Mouse (Mus musculus) layer of hippocampus, adult 9-11 months (tissue): ENCODE measurements at regions not wholly inside any gene's neighbourhood (a gene's known extent, or its start where the extent isn't known, plus 50 kb on each side); places are given as distances from the start of the nearest gene placed in this dataset.

Experiments used
- DNase-seq: peaks from one replicate; pipeline ENCODE4 v3.0.0; 2022

- DNase-seq = no peak
These were observed 246.7 kb downstream of the H2al1j start for GRCm38 (mm10) chrX:11574354-11574753.

DNA sequence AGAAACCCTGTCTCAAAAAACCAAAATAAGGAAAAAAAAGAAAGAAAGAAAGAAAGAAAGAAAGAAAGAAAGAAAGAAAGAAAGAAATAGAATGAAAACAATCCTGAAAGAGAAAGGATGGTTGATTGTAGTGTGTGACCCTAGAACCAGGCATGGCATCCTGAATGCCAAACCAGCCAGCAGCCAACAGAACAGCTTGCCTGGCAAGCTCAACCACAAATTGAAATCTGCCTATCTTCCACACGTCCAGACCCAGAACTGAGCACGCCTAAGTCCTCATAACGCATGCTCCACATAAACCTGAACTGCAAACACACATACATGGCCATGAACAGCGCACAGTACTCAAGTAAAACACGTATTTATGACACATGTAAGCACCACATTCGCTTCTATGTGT is 247.9 kb downstream of the H2al1j start:
- no peak for DNase-seq

GRCm38 (mm10) chrX:11576287-11576686 is 248.7 kb downstream of the H2al1j start:
- no peak for DNase-seq

DNA sequence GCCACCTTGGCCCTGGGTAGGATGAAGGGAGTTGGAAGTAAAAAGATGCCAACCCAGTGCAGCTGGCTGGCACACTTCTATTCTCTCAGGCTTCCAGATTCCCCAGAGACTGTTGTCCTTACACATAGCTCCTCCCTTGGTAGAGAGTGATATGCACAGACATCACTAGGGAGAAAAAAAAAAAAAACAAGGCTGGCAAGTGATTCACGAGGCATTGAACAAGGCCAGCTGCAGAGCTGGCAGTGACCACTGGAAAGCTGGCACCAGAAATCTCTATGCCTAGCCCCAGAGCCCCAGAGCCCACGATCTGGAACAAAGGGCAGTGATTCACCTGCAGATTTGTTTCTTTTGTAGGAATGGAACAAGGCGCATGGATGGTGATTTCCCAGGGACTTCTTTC is 249.7 kb downstream of the H2al1j start:
- peak; percentile 6 for DNase-seq

GRCm38 (mm10) chrX:11585353-11585752 is 257.7 kb downstream of the H2al1j start:
- DNase-seq = no peak

GRCm38 (mm10) chrX:11591391-11592187 is 264.0 kb downstream of the H2al1j start:
- no peak for DNase-seq

DNA sequence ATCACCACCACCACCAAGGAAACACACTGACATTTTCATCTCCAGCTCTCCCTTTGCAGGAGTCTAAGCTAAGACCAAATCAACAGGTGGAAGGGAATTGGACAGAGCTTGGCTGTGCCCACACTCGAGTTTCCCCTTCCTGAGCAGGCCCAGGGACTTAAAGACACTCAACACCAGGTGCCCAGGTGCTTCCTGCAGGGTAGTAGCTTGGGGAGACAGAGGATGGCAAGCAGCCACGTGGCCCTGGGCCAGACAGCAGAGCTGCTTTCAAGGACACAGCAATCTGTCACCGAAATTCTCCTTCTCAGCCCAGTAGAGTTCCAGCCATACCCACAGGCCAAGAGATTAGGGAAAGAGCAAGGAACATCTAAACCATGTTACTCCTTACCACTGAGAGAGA is 266.9 kb downstream of the H2al1j start:
- DNase-seq = no peak

DNA sequence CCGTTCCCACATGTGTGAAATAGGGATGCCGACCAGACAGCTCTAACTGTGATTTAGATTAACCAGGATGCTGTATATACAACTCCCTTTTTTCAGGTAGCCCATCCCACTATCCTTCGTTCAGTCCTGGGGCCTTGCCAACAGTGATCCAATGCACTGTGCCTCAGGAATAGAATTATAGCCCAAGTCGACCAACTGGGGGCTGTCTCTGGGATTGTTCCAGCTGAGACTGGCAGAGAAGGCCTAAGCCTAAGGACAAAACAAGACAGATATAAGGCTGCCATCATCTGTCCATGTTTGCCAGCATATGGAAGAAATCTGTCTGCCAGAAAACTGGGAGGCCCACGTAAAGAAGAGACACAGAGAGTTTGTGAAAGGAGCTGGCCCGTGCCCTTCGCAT is 269.9 kb downstream of the H2al1j start:
- no peak for DNase-seq

GRCm38 (mm10) chrX:11614237-11614636 is 286.6 kb downstream of the H2al1j start:
- DNase-seq = no peak

DNA sequence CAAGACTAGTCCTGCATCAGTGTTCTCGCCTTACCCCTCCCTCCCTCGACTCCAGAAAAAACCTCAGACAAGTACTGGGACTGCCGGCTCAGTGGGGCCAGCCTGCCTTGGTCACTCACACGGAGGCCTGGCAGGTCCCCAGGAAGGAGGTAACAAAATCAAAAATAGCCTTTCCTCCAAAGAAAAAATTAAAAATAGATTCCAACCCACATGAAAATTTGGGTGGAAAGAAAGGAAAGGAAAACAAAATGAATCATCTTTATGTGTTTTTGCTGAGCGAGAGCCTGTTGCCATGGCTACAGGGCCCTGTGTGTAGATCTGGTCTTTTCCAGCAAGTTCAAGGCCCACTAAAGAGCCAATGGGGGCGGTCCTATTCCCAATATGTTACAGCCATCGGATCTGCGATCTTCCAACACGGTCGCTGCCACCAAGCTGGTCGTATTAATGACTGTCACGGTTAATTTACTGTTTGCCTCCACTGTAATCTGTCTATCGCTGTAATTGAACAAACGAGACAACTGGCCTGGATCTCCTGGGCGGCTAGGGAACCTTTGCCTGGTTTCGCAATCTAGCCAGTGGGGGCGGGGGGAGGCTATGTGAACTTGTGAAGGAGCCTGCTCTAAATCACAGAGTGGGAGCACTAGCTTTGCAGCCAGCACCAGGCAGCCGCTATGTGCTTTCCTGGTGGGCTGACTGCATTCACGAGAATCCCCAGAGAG is 293.6 kb downstream of the H2al1j start:
- peak; percentile 61 for DNase-seq

- no peak for DNase-seq
These were observed 298.8 kb downstream of the H2al1j start for GRCm38 (mm10) chrX:11626274-11626878.

- no peak for DNase-seq
These were observed 301.7 kb downstream of the H2al1j start for GRCm38 (mm10) chrX:11629362-11629761.

DNA sequence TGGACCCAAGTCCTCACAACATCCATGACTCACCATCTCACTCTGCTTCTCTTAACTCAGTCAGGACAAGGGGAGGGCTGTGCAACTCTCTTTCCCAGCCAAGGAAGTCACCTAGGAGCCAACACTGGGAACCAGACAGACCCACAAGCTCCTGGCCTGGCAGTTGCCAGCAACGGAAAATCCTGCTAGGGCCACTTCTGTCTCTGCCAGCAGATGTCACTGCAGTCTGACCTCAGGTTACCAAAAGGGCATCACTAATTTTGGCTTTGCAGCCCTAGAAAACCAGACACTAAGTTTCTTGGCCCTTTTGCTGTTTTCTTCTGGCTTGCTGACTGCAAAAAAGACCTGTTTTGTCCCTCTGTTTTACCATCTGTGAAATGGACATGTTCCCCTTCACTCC is 302.3 kb downstream of the H2al1j start:
- DNase-seq = no peak

DNA sequence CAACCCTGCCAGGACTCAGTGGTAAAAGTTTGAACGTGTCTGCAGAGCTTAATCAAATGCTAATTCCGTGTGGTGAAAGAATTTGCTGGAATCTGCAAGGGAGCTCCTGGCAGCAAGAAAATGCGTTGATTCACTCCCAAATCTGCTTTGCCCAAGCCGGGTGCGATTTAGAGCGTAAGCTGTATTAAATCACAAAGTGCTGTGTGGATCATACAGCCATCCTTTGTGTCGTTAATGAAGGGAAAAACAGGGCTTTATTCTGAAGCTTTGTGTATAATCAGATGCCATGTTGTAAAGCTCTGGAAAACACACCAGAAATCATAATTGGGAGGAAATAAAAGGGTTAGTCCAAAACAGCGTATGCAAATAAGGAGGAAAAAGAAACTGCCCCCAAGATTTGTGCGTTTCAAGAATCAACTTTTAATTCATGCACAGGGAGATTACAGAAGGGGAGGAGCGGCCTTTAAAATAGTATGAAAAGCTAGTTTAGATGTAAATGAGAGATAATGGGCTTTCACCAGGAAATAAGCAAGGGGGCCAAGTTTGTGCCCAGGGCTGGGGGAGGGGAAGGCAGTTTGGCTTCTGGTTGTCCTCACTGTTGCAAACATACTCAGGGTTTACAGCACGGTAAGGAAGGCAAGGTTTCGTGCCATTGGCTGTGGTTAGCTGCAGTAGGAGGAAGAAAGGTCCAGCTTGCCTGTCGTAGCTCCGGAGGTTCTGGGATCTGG is 303.7 kb downstream of the H2al1j start:
- peak; percentile 15 for DNase-seq

DNA sequence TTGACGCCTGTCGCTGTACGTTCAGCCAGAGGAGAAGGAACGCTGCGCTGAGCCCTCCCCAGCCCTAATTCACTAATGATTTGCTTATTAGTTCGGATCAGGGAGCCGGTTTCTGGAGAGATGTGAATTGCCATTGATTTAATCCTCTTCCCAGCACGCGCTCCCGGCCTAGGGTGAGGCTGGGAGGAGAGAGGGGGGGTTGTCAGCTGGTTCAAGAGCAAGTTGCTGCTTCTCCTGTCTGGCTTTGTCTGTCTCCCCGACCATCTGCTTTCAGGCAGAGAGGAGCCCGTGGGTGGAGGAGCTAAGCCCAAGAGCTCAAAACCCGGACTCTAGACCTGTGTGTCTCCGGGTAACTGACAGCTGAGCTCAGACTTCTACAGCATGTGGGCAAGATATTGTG is 304.4 kb downstream of the H2al1j start:
- peak; percentile 14 for DNase-seq

GRCm38 (mm10) chrX:11633823-11634222 is 306.2 kb downstream of the H2al1j start:
- no peak for DNase-seq

GRCm38 (mm10) chrX:11644484-11644883 is 316.9 kb downstream of the H2al1j start:
- no peak for DNase-seq

GRCm38 (mm10) chrX:11646681-11647526 is 319.3 kb downstream of the H2al1j start:
- DNase-seq = no peak

DNA sequence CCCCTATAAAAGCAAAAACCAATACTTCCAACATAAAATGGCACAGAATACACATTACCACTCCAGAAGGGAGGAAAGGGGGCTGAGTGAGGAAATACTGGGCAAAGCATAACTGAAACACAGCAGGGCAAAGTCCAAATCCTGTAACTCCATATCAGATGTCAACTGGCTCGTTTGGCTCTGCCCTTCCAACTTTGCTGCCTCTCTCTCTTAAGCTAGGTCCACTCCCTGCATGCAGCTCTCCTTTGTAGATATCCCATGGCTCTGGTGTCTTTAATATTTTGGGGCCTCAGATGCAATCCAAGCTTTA is 319.9 kb downstream of the H2al1j start:
- DNase-seq = no peak

- no peak for DNase-seq
These were observed 325.7 kb downstream of the H2al1j start for GRCm38 (mm10) chrX:11653336-11653735.

DNA sequence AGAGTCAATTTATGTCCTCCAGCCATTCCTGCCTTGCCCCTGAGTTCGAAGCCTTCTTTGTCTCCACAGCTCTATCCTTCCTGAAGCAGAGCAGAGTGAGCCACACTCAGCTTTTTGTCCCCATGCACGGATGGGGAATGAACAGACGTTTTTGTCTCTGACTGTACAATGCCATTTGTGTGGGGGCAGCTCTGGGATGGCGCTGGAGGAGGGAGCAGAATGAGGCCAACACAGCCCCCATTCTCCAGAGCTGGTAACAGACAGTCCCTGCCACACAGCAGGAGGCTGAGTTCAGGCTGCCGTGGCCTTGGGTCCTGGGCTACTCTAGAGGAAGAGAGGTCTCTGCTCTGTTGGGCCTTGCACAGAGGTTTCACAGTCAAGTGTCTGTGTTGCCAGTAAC is 327.4 kb downstream of the H2al1j start:
- peak; percentile 79 for DNase-seq

DNA sequence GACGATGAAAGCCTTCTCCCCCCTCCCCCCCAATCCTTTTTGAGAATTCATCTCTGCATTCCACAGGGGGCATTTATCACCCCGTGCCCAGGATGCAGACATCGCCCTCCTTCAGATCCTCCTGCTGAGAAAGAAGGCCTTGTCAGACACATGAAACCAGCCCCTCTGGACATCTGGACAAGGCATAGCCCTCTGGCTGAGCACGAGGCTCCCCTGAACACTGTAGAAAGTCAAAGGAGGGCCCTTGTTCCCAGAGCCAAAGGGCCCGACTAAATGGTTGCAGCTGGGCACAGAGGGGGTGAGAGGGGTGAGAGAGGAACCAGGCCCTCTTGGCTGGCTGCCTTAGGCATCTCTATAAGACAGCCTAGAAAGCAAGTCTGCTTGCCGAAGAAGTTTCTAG is 327.8 kb downstream of the H2al1j start:
- DNase-seq = peak; percentile 74
